Mouse (Mus musculus): ENCODE measurements around the gene Scaf8. TPM values are rescaled to one million over a fixed set of nuclear protein-coding genes. Genes with fewer than 3 reads are reported as not detected.
"Not testable (repeated sequence)": the region's sequence is repeated elsewhere in the genome, so short reads cannot be mapped to it uniquely, and the experiment has no call there.

The Scaf8 gene
- total and polyA plus RNA-seq, 3 experiments: 15.6 to 31.4 (median 28.1) TPM

DNA sequence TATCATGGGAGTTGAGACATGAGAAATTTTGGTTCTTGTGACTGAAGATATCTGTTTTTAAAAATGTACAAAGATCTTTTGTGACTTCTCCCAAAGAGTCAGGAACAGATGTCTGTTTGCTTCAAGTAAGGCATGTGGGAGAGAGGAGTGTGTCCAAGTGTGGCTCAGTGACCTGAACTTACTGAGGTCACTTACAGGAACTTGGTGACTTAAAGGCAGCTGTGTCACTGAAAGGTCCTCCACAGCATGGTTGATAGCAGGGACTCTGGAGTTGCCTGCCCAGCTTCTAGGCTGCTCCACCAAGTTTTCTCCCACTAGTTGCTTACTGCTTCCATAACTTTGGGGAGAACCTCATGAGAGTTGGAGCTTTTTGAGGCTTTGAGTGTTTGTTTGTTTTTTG is 20.6 kb downstream of the Scaf8 start:
- H3K4me3 ChIP-seq: no peak overlapping the region
- no peaks in the 10 kb centered on the region for H3K27me3 ChIP-seq (ENCODE audit: control insufficient read depth, insufficient read depth, low read length)
- H3K9ac ChIP-seq (ENCODE audit: low read depth, low read length): no peak overlapping the region
- H3K27ac ChIP-seq: no peak overlapping the region; the same call in 1 of the 2 replicates
- no peak for TF ChIP-seq POLR2A (IDR thresholded peaks at IDR 0.05; ENCODE audit: insufficient read depth, low read depth, low read length)
- no peak for TF ChIP-seq CTCF (IDR thresholded peaks at IDR 0.05)
- TF ChIP-seq EP300 (IDR thresholded peaks at IDR 0.05; ENCODE audit: insufficient read depth, low read depth, low read length): no peak
- H3K4me1 ChIP-seq (ENCODE audit: control insufficient read depth, insufficient read depth, low read length): peaks cover 12% of the 10 kb centered on the region
- DNase-seq: no peak
- peaks cover 6% of the 10 kb centered on the region for H3K79me2 ChIP-seq (replicated peaks; ENCODE audit: control insufficient read depth, insufficient read depth, low read length)
- H3K36me3 ChIP-seq (ENCODE audit: control insufficient read depth, insufficient read depth, low read length): peaks cover 31% of the 10 kb centered on the region
- intact Hi-C loops (cut with DNase I): no loop called here

DNA sequence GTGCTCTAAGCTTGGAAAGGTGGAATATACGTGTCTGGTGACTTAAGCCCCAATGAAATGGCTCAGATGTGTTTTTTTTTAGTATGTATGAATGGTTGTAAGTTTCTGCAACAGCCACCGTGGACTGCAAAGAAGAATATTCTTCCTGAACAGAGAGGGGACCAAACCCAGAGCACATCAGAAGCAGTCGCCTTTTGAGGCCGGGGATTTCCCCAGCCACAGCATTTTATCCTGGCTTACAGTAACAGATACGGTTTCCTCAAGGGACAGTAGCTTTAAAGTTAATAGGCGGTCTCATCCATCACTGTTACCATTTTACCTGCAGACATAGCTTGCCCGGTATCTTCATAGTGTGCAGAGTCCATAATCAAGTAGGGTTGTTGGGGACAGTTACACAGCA is 21.4 kb downstream of the Scaf8 start:
- intact Hi-C loops (cut with DNase I): no loop called here
- Histone ChIP-seq H3K4me1 (ENCODE audit: control insufficient read depth, insufficient read depth, low read length) (peaks cover 12% of the 10 kb centered on the region), H3K27ac (no peak overlapping the region), H3K79me2 (replicated peaks; ENCODE audit: control insufficient read depth, insufficient read depth, low read length) (peaks cover 7% of the 10 kb centered on the region), H3K36me3 (ENCODE audit: control insufficient read depth, insufficient read depth, low read length) (peaks cover 29% of the 10 kb centered on the region), H3K27me3 (ENCODE audit: control insufficient read depth, insufficient read depth, low read length) (no peaks in the 10 kb centered on the region), H3K9ac (ENCODE audit: low read depth, low read length) (no peak overlapping the region), H3K4me3 (no peak overlapping the region)
- DNase-seq: no peak
- TF ChIP-seq EP300 (IDR thresholded peaks at IDR 0.05; ENCODE audit: insufficient read depth, low read depth, low read length) (no peak), POLR2A (IDR thresholded peaks at IDR 0.05; ENCODE audit: insufficient read depth, low read depth, low read length) (no peak), CTCF (IDR thresholded peaks at IDR 0.05) (no peak)
- WGBS: 68% methylated on average over 7 of the region's 7 CpGs

DNA sequence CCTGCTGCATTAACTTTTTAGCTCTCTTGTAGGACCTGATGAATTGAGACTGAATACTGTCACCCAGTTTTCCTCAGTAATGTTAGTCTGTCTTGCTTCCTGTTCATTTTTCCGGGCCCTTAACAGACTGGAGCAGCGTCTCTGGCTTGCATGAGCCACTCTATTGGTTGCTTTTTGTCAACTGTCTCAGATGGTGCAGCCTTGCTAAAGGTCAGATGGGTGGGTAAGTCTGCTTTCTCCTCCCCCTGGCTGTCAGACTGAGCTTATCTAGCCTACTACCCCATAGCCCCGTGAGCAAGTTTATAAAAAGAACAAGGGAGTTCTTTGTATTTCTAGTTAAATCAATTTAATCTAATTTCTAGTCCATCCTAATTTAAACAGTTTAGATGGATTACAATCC is 23.6 kb downstream of the Scaf8 start:
- no peak overlapping the region for H3K27ac ChIP-seq
- no peak for DNase-seq
- peaks cover 7% of the 10 kb centered on the region for H3K79me2 ChIP-seq (replicated peaks; ENCODE audit: control insufficient read depth, insufficient read depth, low read length)
- 10% methylated on average over 3 of the region's 3 CpGs for WGBS
- no peak overlapping the region for H3K4me3 ChIP-seq
- H3K4me1 ChIP-seq (ENCODE audit: control insufficient read depth, insufficient read depth, low read length): peaks cover 13% of the 10 kb centered on the region
- intact Hi-C loops (cut with DNase I): no loop called here
- TF ChIP-seq EP300 (IDR thresholded peaks at IDR 0.05; ENCODE audit: insufficient read depth, low read depth, low read length): no peak
- peak; percentile 27 for TF ChIP-seq CTCF (IDR thresholded peaks at IDR 0.05)
- no peak for TF ChIP-seq POLR2A (IDR thresholded peaks at IDR 0.05; ENCODE audit: insufficient read depth, low read depth, low read length)
- no peak overlapping the region for H3K9ac ChIP-seq (ENCODE audit: low read depth, low read length)
- no peaks in the 10 kb centered on the region for H3K27me3 ChIP-seq (ENCODE audit: control insufficient read depth, insufficient read depth, low read length)
- peaks cover 32% of the 10 kb centered on the region for H3K36me3 ChIP-seq (ENCODE audit: control insufficient read depth, insufficient read depth, low read length)

DNA sequence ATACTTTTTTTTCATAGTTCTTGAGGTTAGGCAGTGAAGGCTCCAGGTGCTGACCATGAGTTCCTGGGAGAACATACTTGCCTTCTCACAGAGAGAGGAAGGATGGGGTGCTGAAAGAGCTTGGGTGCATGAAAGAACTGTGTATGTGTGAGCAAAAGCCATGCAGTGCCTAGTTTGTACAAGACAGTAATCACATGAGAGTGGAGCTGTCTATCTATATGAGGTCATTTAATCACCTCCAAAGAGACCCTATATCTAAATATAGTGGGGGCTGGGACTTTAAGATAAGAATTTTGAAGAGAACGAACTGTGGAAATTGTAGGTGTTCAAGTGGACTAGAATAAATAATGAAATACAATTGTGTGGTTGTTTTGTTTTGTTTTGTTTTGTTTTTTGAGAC is 25.3 kb downstream of the Scaf8 start:
- peaks cover 11% of the 10 kb centered on the region for H3K79me2 ChIP-seq (replicated peaks; ENCODE audit: control insufficient read depth, insufficient read depth, low read length)
- peaks cover 36% of the 10 kb centered on the region for H3K36me3 ChIP-seq (ENCODE audit: control insufficient read depth, insufficient read depth, low read length)
- no peak overlapping the region for H3K27ac ChIP-seq
- H3K4me3 ChIP-seq: no peak overlapping the region
- H3K9ac ChIP-seq (ENCODE audit: low read depth, low read length): no peak overlapping the region
- intact Hi-C loops (cut with DNase I): no loop called here
- no peaks in the 10 kb centered on the region for H3K27me3 ChIP-seq (ENCODE audit: control insufficient read depth, insufficient read depth, low read length)
- TF ChIP-seq POLR2A (IDR thresholded peaks at IDR 0.05; ENCODE audit: insufficient read depth, low read depth, low read length) (no peak), EP300 (IDR thresholded peaks at IDR 0.05; ENCODE audit: insufficient read depth, low read depth, low read length) (no peak), CTCF (IDR thresholded peaks at IDR 0.05) (no peak)
- H3K4me1 ChIP-seq (ENCODE audit: control insufficient read depth, insufficient read depth, low read length): peaks cover 15% of the 10 kb centered on the region
- DNase-seq: no peak
- WGBS: 44% methylated on average over 1 of the region's 1 CpGs

DNA sequence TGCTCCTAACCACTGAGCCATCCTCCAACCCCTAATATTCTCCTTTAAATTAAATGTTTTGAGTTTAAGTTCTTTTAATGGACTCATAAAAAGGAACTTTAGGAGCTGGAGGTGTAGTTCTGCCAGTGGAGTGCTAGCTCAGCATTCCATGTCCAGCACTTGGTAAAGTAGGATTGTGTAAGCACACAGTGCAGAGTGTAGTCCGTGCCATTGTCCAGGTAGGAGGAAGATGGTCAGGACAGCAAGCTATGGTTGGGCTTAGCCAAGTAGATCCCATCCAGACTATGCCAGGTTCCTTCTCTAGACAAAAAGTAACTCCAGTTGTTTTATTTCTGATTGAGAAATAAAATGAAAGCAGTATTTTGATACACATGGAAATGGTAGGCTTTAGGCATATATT is 34.1 kb downstream of the Scaf8 start:
- Histone ChIP-seq H3K36me3 (ENCODE audit: control insufficient read depth, insufficient read depth, low read length) (peaks cover 13% of the 10 kb centered on the region), H3K27ac (no peak overlapping the region), H3K9ac (ENCODE audit: low read depth, low read length) (no peak overlapping the region), H3K79me2 (replicated peaks; ENCODE audit: control insufficient read depth, insufficient read depth, low read length) (peaks cover 4% of the 10 kb centered on the region), H3K4me3 (no peak overlapping the region), H3K4me1 (ENCODE audit: control insufficient read depth, insufficient read depth, low read length) (peaks cover 4% of the 10 kb centered on the region), H3K27me3 (ENCODE audit: control insufficient read depth, insufficient read depth, low read length) (no peaks in the 10 kb centered on the region)
- TF ChIP-seq CTCF (IDR thresholded peaks at IDR 0.05) (no peak), EP300 (IDR thresholded peaks at IDR 0.05; ENCODE audit: insufficient read depth, low read depth, low read length) (no peak), POLR2A (IDR thresholded peaks at IDR 0.05; ENCODE audit: insufficient read depth, low read depth, low read length) (no peak)
- intact Hi-C loops (cut with DNase I): no loop called here
- DNase-seq: no peak
- whole genome bisulfite sequencing: 89% methylated on average over 1 of the region's 1 CpGs

DNA sequence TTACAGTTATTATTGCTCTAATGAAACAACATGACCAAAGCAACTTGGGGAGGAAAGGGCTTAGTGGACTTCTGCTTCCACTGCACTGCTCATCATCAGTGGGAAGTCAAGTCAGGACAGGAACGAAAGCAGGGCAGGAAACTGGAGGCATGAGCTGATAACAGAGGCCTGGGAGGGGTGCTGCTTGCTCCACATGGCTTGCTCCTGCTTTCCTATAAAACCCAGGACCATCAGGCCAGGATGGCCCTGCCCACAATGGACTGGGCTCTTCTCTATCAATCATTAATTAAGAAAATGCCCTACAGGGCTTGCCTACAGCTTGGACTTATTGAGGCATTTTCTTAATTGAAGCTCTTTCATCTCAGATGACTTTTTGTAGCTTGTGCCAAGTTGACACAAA is 34.8 kb downstream of the Scaf8 start:
- H3K79me2 ChIP-seq (replicated peaks; ENCODE audit: control insufficient read depth, insufficient read depth, low read length): peaks cover 1% of the 10 kb centered on the region
- WGBS: 10% methylated on average over 1 of the region's 1 CpGs
- no peak overlapping the region for H3K9ac ChIP-seq (ENCODE audit: low read depth, low read length)
- H3K4me3 ChIP-seq: no peak overlapping the region
- H3K27me3 ChIP-seq (ENCODE audit: control insufficient read depth, insufficient read depth, low read length): no peaks in the 10 kb centered on the region
- DNase-seq: no peak
- peaks cover 3% of the 10 kb centered on the region for H3K4me1 ChIP-seq (ENCODE audit: control insufficient read depth, insufficient read depth, low read length)
- intact Hi-C loops (cut with DNase I): no loop called here
- peaks cover 10% of the 10 kb centered on the region for H3K36me3 ChIP-seq (ENCODE audit: control insufficient read depth, insufficient read depth, low read length)
- no peak for TF ChIP-seq CTCF (IDR thresholded peaks at IDR 0.05)
- no peak for TF ChIP-seq EP300 (IDR thresholded peaks at IDR 0.05; ENCODE audit: insufficient read depth, low read depth, low read length)
- TF ChIP-seq POLR2A (IDR thresholded peaks at IDR 0.05; ENCODE audit: insufficient read depth, low read depth, low read length): no peak
- no peak overlapping the region for H3K27ac ChIP-seq

DNA sequence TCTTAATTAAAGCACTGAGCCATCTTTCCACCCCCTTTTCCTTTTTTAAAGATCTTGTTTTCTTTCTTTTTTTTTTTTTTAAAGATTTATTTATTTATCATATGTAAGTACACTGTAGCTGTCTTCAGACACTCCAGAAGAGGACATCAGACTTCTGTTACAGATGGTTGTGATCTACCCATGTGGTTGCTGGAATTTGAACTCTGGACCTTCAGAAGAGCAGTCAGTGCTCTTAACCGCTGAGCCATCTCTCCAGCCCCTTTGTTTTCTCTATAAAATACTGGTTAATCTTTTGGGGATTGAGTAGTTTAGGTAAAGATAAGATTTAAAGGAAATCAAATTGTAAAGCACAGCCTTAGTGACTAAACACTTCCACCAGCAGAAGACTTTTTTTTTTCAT is 35.9 kb downstream of the Scaf8 start:
- not testable (repeated sequence) for H3K79me2 ChIP-seq (replicated peaks; ENCODE audit: control insufficient read depth, insufficient read depth, low read length); H3K27ac ChIP-seq; H3K9ac ChIP-seq (ENCODE audit: low read depth, low read length); H3K4me1 ChIP-seq (ENCODE audit: control insufficient read depth, insufficient read depth, low read length); DNase-seq; H3K4me3 ChIP-seq; H3K27me3 ChIP-seq (ENCODE audit: control insufficient read depth, insufficient read depth, low read length); H3K36me3 ChIP-seq (ENCODE audit: control insufficient read depth, insufficient read depth, low read length)
- intact Hi-C loops (cut with DNase I): loop anchor here (5.0 kb wide), 1 partner anchor 33 kb away; no protein-coding TSS in a partner anchor
- 65% methylated on average over 1 of the region's 1 CpGs for WGBS

Data from heart, adult 2 months (tissue).